Mouse (Mus musculus) left cerebral cortex, adult 9 months (tissue): ENCODE results near the gene Fkbp11.
"Not testable (repeated sequence)": the region's sequence is repeated elsewhere in the genome, so short reads cannot be mapped to it uniquely, and the experiment has no call there.

ENCODE experiments used
- DNase-seq, 2 experiments: peaks; one replicate each; pipeline ENCODE4 v3.0.0; 2022; ENCODE audit warnings: low spot score in 2 of 2

The Fkbp11 gene

DNA sequence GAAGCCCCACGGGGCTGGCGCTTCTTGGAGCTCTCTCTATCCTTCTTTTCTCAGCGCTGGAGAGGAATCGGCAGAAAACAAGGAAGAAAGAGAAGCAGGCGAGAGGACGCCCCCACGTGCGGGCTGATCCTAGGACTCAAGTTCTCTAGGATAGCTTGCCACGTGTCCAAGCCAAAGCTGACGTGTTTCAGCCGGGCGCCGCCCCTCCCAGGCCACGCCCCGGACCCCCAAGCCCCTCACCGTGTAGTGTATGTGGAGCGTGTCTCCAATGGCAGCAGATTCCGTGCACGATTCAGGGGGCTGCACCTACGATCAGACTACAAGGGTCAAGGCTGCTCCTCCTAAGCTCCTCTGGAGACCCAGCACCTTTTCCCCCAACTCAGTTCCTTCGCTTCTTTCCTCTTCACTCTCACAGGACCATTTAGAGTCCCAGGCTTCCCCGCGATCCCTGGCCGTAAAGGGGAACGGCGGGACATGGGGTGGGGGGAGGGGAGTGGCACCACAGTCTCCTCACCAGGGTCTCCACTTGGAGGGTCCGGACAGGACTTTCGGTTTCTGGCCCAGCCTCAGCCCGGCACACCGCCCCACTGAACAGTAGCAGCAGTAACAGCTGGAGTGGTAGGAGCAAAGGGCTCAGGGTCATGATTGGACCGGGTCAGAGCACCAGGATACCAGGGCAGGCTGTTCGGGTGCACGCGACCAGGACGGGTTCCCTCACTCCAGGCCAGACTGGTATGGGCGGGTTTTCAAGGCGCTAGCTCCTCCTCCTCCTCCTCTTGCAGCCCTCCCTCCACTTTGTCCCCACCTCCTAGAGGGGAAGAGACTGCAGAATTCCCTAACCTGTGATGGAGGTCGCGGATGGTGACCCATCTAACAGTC, at the start of gene Fkbp11:
Fkbp11 (minus strand) TSS at position 756 of the 879 bp plus-strand sequence.
- peak in 1 of 2 experiments; percentile 24 for DNase-seq

DNA sequence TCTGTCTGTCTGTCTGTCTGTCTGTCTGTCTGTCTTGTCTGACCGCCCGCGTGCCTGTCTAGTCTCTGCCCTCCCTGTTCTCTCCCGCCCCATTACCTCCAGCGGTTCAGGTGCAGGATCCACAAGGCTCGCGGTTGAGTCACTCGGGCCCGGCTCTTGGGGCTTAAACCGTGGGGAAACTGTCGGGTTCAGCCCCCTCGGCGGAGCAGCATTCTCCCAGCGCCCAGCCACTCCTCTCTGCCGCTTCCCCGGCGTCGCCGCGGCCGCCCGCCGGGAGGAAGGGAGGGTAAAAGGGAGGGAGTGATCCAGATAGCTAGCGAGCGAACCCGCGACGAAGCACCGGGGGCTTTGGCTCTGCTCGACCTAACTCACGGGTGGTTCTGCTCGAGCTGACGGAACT, 49.8 kb upstream of the Fkbp11 start, which contains the start of gene Wnt10b:
Wnt10b (minus strand) TSS at position 389 of the 400 bp plus-strand sequence.
- no peak for DNase-seq

DNA sequence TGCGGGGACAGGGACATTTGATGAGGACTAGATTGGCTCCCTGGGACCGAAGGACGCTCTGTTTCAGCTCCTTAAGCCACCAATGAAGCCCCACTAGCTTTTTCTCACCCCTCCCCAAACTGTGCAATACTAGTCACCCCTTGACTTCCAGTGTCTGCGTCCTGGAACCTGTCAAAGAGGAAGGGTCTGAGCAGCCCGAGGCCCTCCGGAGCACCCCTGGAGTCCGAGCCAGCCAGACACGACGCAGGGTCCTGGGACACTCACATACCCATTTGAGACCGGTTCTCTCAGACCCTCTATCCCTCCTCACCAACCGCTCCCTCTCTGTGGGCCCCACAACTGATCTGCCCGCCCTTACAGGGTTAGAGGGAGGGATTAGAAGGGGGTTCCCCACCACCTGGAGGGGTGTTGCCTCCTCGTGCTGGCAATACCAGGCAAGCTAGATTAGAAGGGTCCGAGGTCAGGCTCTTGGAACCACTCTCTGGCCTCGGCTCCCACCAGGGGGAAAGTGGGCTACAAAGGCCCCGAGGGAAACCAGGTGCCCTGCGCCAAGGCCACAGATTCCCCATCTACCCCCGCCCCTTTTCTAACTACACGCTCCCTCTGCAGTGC, 49.1 kb upstream of the Fkbp11 start:
- DNase-seq: no peak

DNA sequence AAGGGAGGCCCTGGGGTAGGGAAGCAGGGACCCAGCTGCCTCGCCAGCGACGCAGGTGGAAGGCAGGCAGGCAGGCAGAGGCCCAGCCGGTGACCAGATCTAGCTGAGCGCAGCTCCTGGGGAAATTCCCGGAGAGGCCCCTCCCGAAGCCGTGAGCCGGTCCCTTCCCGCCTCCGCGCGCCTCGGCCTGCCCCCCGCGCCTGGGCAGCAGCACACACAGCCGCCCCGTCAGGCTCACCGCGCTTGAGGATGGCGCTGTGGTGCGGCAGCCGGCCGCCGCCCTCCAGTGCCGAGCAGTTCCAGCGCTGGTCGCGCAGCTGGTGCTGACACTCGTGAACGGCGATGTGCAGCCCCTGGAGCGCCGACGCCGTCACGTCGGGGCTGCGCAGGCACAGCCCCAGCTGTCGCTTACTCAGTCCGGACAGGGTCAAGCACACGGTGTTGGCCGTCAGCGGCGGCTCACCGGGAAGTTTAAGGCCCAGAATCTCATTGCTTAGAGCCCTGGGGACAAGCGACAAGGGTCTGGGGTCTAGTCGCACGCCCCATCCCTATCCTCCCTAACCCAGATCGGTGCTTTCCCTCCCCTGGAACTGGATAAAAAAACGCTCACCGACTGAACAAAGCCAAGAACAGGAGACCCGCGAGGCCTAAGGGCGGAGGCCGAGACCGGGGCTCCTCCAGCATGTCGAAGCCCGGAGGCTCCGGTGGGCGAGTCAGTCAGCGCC, 48.4 kb upstream of the Fkbp11 start:
- DNase-seq: no peak

DNA sequence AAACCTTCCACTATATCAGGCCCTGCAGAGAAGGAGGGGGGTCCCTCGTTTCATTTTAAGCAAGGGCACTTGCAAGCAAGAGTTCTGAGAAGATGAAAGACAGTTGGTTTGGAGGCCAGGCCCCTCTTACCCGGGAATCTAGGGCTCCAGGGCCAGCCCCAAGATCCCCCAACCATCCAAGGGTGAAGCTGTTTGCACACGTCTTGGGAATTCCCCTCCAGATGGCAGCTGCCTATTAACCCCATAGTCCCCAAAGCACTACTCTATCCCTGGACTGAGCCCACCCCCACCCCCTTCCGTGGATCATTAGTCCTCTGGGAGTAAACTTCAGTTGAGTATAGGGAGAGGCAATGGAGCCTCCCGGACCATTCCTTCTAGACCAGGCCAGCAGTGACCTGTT, 47.5 kb upstream of the Fkbp11 start:
- no peak for DNase-seq

DNA sequence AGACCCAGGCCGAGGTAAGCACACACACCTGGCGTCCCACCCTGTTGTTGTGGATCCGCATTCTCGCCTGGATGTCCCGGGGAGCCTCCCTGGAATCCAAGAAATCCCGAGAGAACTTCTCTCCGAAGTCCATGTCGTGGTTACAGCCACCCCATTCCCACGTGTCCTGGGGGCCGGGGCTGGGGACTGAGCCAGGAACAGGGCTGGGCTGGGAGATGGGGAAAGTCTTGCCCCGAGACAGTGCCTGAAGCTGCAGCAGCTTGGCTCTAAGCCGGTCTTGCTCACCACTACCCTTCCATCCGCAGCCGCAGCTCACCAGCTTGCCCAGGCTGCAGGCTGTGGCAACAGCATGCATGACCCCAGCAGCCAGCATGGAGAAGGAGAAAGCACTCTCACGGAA, 46.1 kb upstream of the Fkbp11 start:
- no peak for DNase-seq

DNA sequence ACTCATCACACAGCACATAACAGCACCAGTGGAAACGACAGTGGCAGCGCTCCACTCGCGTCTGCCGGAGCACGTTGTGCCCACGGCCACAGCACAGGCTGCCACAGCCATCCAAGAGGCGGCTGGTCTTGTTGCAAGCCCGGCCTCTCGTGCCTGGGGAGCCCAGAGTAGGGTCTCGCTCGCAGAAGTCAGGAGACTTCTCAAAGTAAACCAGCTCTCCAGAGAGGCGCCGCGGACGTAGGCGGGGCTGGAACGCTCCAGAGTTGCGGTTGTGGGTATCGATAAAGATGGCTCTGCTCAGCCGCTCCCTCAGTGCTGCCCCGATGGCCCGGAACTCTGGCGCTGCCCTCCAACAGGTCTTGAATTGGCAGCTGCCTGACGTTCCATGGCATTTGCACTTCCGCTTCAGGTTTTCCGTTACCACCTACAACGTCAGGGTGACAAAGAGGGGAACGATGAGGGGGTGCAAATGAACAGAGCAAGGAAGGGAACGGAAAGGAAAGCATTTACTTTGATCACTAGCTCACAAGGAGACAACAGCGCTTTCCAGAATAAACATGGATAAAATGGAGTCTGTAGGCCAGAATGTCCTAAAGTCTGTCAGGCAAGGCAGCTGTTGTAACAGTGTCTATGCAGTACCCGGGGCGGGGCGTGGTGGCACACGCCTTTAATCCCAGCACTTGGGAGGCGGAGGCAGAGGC, 44.7 kb upstream of the Fkbp11 start:
- no peak for DNase-seq

DNA sequence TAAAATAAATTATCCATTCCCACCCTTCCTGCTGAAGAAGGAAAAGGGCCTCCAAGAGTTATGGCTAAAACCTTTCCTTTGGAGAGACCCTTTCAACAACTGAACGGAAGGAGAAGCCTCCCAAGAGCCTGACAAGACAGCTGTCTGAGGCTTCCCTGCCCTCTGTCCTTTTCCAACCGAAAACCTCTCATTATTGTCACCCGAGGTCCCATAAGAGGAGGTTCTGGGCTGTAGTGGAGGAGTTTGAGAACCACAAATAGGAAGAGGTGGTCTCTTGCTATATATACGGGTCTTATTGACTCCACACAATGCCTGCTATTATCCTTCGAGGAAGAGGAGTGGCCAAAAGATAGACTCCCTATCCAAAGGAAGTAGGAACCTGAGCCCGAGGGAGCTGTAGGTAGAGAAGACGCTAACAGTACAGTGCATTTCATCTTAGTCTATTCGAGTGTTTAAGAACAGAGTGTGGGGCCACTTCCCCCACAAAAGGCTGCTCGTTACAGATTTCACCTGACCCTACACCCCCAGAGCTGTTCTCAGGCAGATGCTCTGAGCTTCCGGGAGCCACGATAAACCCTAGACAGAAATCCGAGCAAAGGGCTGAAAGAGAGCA, 43.9 kb upstream of the Fkbp11 start:
- no peak for DNase-seq

DNA sequence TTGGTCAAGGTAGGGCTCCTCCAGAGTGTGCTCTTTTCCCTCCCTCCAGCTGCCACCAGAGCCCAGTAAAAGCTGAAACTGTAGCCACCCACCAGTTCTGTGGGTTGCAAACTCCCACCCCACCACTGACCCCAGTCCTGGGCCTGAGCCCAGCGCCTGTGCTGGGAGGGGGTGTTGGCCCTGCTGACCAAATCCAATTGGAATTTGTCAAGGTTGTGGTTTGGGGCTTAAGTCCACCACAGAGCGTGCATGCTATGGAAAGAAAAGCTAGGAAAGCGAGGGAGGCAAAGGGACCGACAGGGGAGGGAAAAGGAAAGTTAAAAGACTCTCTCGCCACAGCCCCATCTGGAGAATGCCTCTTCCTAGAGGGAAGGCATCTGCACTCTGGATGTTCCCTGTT, 40.3 kb upstream of the Fkbp11 start:
- DNase-seq: no peak

DNA sequence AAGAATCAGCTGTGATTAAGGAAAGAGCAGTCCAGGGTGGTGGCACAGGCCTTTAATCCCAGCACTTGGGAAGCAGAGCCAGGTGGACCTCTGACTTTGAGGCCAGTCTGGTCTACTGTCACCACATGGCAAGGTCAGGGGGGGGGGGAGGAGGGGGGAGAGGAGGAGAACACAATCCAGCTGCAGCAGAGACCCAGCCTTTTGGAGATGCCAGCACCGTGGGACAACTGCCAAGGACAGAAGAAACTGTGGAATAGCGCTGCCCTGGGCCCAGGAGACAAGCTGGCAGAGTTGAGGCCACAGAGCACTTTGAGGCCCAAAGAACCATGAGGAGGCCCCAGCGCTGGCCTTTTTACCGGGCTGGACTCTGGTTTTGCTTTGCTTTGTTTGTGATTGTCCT, 37.9 kb upstream of the Fkbp11 start:
- no peak for DNase-seq

DNA sequence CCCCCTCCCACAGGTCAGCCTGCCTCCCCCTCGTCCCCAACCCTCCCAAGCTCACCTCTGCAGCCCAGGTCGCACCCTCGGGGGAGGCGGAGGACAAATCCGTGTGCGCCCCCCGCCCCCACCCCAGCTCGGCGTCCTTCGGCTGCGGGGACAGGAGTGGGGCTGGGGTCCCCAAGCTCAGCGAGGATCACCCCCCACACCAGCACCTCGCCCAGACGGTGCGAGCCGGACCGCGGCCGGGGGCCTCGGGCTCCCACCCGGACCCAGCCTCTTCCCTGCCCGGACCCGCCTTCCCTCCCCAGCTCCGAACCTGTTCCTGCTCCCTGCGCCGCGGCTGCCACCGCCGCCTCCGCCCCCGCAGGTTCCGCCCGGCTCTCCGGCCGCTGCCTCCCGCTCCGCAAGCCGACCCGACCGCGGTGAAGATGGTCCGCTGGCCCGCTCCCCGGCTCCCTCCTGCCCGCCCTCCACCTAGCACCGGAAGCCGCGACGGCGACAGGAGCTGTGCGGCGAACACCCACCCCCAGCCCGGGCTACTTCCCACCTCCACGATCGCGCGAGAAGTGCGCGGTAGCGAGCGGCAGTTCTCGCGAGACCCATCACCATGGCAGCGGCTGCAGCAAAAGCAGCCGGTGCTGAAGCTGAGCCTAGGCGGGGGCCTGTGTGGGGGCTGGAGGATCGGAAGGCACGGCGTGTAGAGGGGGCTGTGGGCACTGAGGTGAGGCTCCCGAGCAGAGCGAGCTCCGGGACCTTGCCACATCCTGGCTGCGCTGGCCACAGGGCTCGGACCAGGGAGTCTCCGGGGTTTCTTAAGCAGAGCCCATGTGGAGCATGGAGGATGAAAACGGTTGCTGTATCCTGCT, 34.9 kb upstream of the Fkbp11 start, which contains the start of gene Arf3:
Arf3 (minus strand) TSS at position 545 of the 860 bp plus-strand sequence.
- DNase-seq: peak; percentile 88 to 95

DNA sequence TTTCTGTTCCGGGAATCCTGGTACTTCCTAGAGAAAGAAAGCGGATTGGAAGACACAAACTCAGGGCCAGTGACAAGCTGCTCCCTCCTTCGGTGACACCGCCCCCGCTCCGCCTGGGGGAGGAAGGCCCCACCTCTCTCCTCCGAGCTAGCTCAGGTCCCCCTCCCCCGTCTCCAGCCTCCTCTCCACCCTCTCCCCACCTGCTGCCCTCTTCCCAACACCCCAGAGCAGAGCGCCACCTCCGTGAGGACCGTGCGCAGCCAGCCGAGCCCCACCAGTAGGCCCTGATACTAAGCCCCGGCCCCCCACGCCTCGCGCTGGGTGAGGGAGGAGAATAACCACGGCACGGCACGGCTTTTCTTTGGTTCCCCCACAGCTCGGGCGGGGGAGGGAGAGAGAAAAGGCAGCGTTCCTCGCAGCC, 34.2 kb upstream of the Fkbp11 start:
- DNase-seq: peak; percentile 64 to 74

DNA sequence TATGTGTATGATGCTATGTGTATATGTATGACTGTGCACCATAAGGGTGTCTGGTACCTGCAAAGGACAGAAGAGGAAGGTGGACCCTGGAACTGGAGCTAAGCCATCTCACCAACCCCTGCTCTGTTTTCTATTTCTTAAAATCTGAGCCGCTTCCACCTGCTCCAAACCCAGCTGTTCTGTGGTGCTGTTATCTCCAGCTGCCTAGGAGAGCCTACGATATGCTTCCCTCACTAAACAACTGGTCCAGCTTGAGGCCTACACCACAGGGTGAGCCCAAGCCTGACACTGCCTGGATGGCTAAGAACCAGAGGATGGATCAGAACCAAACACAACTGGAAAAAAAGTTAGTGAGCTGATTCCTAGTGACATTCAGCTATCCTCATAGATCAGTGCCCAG, 26.1 kb upstream of the Fkbp11 start:
- no peak for DNase-seq

DNA sequence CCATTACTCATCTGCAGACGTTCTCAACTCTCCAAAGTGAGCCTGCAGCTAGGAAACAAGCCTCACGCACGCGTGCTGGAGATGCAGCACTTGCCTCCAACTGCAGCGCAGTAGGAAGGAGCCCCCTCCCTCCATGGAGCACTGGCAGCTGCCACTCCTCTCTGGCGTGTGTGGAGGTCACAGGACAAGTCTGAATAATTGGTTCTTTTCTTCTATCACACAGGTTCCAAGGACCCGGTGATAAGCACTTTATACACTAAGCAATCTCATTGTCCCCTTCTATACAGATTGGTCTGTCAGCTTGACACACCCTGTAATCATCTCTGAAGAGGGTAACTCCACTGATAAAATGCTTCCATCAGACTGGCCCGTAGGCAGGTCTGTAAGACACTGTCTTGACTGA, 25.0 kb upstream of the Fkbp11 start:
- DNase-seq: no peak

DNA sequence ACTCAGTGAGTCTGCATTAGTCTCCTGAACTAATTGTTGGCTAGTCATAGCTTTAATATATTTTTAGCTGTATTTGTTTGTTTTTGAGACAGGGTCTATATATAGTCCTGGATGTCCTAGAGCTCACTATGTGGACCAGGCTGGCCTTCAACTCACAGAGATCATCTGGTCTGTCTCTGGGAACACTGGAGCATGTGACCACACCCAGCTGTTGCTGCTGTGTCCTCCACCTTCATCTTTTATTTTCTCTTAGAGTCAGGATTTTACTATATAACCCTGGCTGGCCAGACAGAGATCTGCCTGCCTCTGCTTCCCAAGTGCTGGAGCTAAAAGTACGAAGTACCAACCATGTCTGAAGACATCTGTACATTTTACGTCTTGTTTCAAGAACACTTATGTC, 21.1 kb upstream of the Fkbp11 start:
- DNase-seq: no peak

DNA sequence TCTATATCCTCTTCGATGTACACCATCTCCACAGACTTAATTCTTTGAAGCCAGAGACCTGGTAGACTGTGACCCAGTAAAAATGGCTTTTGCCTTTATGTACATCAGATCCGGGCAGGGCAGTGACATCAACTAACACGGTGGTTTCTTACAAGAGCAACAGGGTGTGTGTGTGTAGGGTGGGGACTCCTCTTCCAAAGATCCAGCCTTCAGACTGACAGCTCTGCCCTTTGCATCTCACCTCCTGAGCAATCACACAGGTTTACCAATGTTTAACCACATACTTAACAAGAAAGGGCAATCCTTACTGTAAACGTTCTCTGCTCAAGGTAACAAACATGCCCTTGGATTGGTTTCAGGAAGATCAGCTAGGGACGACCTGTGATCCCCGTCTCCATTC, 19.3 kb upstream of the Fkbp11 start:
- no peak for DNase-seq

DNA sequence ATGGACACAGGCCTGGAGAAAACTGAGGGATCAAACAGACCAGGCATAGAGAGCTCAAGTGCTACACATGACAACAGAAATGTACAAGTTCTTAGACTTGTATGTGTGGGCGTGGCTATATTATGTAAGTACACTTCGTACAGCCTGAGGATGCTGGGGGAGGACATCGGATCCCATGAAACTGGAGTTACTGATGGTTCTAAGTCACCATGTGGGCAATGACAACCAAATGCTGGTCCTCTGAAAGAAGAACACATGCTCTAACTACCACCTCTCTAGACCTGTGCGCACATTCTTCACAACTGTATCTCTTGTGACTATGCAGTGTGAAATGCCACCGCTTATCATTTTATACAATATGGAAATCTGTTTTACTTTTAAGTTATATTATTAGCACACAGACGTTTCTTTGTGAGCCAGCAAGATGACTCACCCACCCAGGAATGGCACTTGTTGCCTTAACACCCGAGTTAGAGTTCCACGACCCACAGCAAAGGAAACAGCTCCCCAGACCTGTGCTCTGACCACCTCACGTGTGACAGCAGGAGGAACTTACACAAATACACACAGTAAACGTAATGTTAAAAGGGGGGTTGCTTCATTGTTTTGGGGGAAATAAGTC, 18.5 kb upstream of the Fkbp11 start:
- peak in 1 of 2 experiments; percentile 53 for DNase-seq

DNA sequence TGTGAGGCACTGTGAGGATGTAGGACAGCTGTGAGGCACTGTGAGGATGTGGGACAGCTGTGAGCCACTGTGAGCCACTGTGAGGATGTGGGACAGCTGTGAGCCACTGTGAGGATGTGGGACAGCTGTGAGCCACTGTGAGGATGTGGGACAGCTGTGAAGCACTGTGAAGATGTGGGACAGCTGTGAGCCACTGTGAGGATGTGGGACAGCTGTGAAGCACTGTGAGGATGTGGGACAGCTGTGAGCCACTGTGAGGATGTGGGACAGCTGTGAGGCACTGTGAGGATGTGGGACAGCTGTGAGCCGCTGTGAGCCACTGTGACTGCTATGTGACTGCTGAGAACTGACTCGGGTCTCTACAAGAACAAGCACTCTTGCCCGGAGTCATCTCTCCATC, 15.9 kb upstream of the Fkbp11 start:
- DNase-seq: not testable (repeated sequence)

DNA sequence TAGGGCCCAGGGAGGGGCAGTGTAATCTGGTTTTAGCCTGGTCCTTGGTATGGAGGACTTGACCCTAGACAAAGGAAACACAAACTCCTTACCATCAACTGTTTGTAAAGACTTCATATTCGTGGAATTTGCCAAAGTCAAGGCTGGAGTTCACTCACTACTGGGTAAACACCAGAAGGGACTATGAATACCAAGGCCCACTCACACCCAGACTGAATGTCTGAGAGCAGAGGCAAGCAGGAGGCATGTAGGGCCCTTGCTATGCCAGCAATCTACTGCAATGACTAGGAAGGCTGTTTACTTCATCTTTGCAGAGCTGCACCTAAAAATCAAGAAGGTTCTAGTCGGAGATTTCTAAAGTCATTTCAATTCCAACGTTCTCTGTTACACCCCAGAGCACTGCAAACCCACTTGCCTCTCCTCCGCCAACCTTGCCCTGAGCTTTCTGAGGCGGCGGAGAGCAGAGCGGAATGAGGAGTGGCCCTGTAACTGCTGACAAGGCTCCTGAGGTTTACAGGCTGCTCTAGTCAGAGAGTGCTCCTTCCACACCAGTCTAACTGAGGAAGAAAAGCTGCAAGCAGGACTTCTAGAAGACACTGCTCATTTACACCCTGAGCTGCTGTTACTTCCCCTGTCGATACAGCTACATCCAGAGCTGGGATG, 14.9 kb upstream of the Fkbp11 start:
- DNase-seq: no peak
